Mouse (Mus musculus) right cerebral cortex, postnatal 25 days (tissue): Measurements from ENCODE around the gene Siglec1.
"Not testable (repeated sequence)": the region's sequence is repeated elsewhere in the genome, so short reads cannot be mapped to it uniquely, and the experiment has no call there.

ENCODE experiments used
- DNase-seq: peaks from one replicate; pipeline ENCODE4 v3.0.0; 2022

The Siglec1 gene

DNA sequence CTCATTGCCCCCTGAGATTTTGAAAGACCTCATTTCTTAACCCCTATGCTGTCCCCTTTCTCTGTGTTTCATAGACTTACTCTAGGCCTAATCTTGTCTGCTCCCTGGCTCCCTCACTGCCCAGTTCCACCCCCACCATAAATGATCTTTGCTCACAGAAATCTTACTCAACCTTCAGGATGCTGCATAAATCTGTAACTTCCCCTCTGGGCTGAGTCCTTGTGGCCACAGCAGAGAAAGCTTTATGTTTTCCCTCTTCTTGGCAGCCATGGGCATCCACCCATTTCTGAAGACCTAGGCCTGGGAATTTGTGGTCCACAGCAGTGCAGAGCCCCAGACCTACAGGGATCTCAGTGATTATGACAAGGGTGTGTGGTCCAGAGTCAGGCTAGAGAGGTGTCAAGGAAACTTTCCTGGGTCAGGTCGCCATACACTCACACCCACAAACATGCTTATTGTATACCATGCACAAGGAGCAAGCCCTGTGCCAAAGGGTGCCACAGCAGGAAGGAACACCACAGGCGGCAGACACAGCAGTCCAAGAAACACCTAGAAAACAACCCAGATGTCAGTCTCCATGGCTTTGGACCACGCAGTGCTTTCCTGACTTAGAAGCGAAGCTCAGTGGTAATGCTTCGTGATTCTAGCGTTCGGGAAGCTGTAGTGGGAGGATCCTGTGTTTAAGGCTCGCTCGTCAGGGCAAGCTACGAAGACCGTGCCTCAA is at the start of gene Siglec1:
Siglec1 (minus strand) TSS at position 99 of the 724 bp plus-strand sequence.
- DNase-seq, result no peak

DNA sequence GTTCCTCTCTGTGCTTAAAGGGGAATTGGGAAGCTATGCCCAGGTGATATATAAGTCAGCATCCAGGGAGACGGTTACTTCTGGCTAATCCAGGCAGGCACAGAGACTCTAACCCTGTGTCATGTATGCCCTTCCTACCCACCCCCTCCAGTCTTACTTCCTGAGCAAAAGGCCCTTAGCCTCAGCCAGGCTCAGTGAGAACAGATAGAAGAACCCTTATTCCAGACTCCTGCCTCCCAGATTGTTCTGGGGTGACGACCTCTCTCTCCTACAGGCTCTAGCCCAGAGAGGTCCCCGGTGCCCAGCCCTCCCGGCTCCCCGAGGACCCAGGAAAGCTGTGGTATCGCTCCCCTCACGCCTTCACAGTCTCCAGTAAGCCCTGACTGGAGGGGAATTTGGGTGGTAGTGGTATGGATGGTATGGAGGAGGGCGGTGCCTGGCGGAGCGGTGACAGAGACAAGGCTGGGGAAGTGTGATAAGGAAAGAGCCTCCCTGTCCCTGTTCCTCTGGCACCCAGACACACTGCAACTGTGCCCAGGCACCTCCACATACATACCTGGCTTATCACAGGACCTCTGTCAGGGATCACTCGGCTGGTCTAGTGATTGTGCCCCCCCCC is 49.1 kb upstream of the Siglec1 start:
- peak; percentile 1 for DNase-seq

- DNase-seq, result peak; percentile 1
These were observed 48.3 kb upstream of the Siglec1 start for GRCm38 (mm10) chr2:131134826-131135400.

GRCm38 (mm10) chr2:131134381-131134780 is 47.8 kb upstream of the Siglec1 start:
- peak; percentile 2 for DNase-seq

DNA sequence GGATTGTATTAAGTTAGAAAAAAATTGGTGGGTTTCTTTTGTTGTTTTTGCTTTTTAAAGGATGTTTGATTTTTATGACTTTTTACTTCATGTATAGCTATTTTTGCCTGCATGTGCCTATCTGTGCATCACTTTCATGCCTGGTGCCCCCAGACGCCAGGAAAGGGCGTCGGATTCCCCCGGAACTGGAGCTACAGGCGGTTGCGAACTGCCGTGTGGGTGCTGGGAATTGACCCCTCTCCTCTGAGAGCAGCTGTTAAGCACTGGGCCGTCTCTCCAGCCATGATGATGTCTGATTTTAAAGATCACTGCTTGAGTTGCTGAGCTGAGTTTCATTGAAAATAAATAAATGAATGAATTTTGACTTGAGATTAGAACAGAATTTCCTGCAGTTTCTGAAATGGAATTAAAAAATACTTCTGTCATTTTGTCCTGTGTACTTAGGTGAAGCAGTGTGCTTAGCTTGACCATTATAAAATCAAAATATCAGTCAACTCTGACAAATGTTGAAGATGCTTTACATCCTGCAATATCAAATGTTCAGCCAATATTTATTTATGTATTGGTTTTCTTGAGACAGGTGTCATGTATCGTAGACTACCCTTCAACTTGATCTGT is 46.5 kb upstream of the Siglec1 start, which contains the start of gene Gm11037:
Gm11037 (plus strand) TSS at position 568 of the 618 bp plus-strand sequence.
- peak; percentile 1 for DNase-seq

- no peak for DNase-seq
These were observed 45.7 kb upstream of the Siglec1 start for GRCm38 (mm10) chr2:131132111-131132888.

GRCm38 (mm10) chr2:131130849-131131248 is 44.3 kb upstream of the Siglec1 start:
- no peak for DNase-seq

DNA sequence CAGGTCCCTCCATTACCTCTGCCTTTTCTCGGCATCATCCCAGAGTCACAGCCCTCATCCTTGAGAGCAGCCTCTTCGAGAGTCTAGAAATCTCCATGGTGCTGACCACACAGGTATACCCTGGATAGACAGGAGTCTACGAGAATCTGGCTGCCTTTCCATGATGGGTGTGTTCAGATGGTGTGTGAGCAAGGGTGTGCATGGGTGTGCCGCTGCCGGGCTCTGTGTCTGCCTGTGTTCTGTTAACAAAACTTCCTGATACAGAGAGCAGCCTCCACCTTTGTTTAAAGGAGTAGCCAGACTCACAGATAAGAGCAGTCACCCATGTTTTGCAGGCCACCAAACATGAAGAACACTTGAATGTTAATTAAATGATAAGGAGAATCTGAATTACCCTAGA is 43.3 kb upstream of the Siglec1 start:
- no peak for DNase-seq

DNA sequence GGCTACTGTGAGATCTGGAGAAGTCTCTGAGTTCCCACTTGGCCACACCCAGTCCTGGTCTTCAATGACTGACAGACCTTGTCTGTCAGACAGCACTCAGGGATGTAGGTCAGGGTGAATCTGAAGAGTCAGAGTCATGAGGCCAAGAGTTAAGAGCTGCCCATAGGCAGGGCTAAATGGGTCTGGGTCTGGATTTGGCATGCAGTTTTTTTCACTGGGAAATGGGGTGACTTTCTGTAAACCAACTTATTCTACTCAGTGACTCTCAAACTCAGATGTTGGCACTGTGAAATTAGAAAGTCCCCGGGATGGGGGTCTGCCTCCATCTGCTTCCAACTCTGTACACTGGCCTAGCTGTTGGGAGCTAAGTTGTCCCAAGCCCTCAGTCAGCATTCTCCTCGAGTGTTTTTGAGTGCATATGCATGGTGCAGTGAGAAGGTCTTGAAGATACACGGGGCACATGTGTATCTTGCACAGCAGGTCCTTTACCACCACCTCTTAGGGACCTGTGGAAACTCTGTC is 42.1 kb upstream of the Siglec1 start:
- DNase-seq, result no peak

DNA sequence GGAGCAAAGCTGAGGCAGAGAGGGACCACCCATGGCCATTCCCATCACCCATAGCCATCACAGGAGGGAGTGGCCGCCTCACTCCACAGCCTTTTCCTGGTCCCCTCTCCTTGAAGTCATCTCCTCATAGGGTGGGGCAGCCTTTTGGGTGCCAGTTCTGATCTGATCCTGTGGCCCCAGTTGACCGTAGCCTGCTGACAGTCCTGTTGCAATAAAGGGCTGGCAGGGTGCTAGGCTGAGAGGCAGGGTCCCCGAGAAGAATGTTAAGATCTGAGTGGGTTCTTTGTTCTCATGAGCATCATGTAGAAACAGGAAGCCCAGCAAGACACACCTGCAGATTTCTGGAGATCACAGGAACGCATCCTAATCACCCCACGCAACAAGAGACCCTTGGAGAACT is 41.6 kb upstream of the Siglec1 start:
- no peak for DNase-seq

GRCm38 (mm10) chr2:131127161-131127730 is 40.7 kb upstream of the Siglec1 start, which contains the start of gene Hspa12b:
Hspa12b (plus strand) TSS chr2:131127280.
- no peak for DNase-seq

DNA sequence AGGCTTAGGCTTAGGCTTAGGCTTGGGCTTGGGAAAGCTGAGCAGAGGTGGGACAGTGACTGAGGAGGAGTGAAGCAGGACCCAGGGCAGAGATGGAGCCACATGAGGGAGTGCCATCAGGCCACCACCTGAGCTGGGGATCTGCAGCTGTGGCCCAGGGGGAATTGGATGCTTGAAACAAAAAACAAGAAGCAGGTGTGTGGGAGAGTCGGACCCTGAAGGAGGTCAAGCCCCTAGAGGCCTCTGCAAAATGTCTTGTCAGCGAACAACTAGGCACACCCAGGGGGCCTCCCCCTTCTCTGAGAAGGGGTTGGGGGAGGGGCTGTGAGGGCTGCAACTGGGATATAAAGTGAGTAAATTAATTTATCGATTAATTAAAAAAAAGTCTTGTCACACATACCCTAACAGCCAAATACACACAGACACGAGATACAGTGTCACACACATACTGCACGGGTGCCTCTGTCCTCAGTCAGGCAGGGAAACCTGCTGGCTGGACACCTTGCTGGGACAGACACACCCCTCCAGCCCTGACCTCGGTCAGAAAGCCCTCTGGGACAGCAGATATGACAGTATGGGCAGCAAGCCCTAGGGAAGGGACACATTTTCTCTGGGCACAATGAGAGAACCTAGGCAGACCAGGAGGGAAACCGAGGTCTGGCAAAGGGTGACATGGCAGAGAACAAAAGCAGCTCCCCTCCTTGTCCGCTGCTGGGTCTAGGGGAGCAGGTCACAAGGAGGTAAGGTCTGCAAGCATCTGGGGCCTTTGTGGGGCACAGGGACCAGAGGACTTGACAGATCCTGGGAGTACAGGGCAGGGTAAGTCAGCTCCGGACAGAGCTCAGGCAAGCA is 39.6 kb upstream of the Siglec1 start:
- no peak for DNase-seq

DNA sequence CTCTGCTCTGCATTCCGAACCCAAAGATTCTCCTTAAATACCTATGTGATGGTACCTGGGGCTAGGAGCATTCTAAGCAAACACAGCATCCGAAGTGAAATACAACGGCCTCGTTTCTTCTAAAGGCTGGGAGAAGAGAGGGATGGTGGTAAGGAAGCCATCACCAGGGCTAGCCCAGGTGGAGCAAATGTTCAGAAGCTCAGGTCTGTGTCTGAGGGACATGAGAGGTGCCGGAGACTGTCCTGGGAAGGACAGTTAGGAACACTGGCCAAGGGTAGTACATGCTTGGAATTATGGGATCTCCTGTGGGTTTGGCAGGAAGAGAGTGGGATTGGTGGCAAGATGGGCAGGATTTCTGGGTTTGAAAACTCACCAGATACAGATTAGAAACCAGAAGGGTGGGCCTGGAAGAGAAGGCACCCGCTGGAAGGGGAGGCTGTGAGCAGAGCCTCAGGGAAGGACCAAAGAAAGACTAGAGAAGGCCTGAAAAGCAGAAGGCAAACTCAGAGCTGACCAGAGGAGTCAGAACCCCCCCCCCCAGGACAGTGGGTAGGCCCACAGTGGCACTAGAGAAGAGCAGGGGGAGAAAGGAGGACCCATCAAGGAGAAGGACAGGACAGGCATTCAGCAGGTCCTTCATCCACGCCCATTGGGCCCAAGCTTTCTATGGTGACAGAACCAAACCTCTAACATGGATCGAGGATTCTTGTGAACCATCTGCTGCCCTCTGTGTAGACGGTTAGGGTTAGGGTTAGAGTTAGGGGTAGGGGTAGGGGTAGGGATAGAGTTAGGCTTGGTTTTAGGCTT is 38.8 kb upstream of the Siglec1 start:
- no peak for DNase-seq

GRCm38 (mm10) chr2:131124166-131124565 is 37.6 kb upstream of the Siglec1 start:
- DNase-seq, result no peak

GRCm38 (mm10) chr2:131118968-131119574 is 32.5 kb upstream of the Siglec1 start:
- no peak for DNase-seq

GRCm38 (mm10) chr2:131105989-131106388 is 19.4 kb upstream of the Siglec1 start:
- no peak for DNase-seq

- not testable (repeated sequence) for DNase-seq
These were observed 18.5 kb upstream of the Siglec1 start for GRCm38 (mm10) chr2:131105061-131105460.

GRCm38 (mm10) chr2:131104021-131104420 is 17.5 kb upstream of the Siglec1 start:
- DNase-seq, result no peak

GRCm38 (mm10) chr2:131101530-131101929 is 15.0 kb upstream of the Siglec1 start:
- no peak for DNase-seq

DNA sequence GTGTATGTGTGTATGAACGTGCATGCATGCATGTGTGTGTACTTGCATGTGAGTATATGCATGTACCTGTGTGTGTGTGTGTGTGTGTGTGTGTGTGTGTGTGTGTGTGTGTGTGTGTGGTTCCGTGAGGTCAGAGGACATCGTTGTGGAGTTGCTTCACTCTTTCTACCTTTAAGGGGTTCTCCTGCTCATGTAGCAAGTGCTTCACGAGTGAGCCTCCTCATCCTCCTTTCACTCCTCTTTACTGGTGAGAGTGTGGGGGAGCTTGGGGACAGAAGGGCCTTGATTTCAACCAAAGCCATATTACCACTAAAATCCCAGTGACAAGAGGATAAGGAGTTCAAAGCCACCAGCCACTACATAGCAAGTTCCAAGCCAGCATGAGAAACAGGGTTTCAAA is 10.5 kb upstream of the Siglec1 start:
- DNase-seq, result no peak
